Comparison of ENCODE assay signal across 14 mouse cellular contexts in genomic region chr6:52477380-52477779, GRCm38 (mm10).
DNase-seq lines count a peak whose midpoint lies in the region; ATAC-seq and TF ChIP-seq lines count a peak whose summit lies in the region.
"Had no signal": no experiment of that assay in that cellular context is flagged by ENCODE, and none has a peak within 500 bp of the region (broad histone marks: within the 10 kb centered on the region; RNA-seq: fewer than 3 reads in every experiment).

No protein-coding gene starts in this region.

- no peaks in the 10 kb centered on the region for H3K9me3 ChIP-seq in kidney, embryonic 15.5 days (replicated peaks)
- no peaks in the 10 kb centered on the region for H3K9me3 ChIP-seq in lung, embryonic 14.5 days (ENCODE audit: low read depth, low read length)
- H3K9me3 ChIP-seq in forebrain, embryonic 13.5 days (replicated peaks): no peaks in the 10 kb centered on the region
- H3K9me3 ChIP-seq: embryonic facial prominence, embryonic 15.5 days had no signal

- no peak overlapping the region for H3K27ac ChIP-seq in kidney, embryonic 15.5 days
- 0 out of 2 replicates have a peak overlapping the region, but pooled peaks have one; percentile 52 for H3K27ac ChIP-seq in lung, embryonic 14.5 days (ENCODE audit: low read depth)
- no peak overlapping the region for H3K27ac ChIP-seq in forebrain, embryonic 13.5 days
- H3K27ac ChIP-seq: embryonic facial prominence, embryonic 15.5 days had no signal

- H3K36me3 ChIP-seq in kidney, embryonic 15.5 days: no peaks in the 10 kb centered on the region
- H3K36me3 ChIP-seq in lung, embryonic 14.5 days (ENCODE audit: insufficient read depth): no peaks in the 10 kb centered on the region
- H3K36me3 ChIP-seq in forebrain, embryonic 13.5 days (ENCODE audit: poor library complexity, severe bottlenecking): no peaks in the 10 kb centered on the region
- H3K36me3 ChIP-seq: embryonic facial prominence, embryonic 15.5 days had no signal

- no peak overlapping the region for H3K9ac ChIP-seq in kidney, embryonic 15.5 days
- H3K9ac ChIP-seq in lung, embryonic 14.5 days: no peak overlapping the region
- H3K9ac ChIP-seq in forebrain, embryonic 13.5 days: no peak overlapping the region
- H3K9ac ChIP-seq: embryonic facial prominence, embryonic 15.5 days had no signal

- peaks cover 25% of the 10 kb centered on the region for H3K4me1 ChIP-seq in kidney, embryonic 15.5 days
- peaks cover 15% of the 10 kb centered on the region; the same call in 1 of the 2 replicates for H3K4me1 ChIP-seq in lung, embryonic 14.5 days (ENCODE audit: insufficient read depth)
- peaks cover 13% of the 10 kb centered on the region for H3K4me1 ChIP-seq in forebrain, embryonic 13.5 days
- H3K4me1 ChIP-seq: embryonic facial prominence, embryonic 15.5 days had no signal

- no peak overlapping the region for H3K4me3 ChIP-seq in kidney, embryonic 15.5 days (replicated peaks)
- H3K4me3 ChIP-seq in lung, embryonic 14.5 days (ENCODE audit: low read depth, low read length): no peak overlapping the region
- H3K4me3 ChIP-seq in forebrain, embryonic 13.5 days: no peak overlapping the region
- H3K4me3 ChIP-seq: embryonic facial prominence, embryonic 15.5 days had no signal

- DNase-seq in kidney, postnatal 36 days: peak; percentile 12 to 28
- DNase-seq in brain, adult 2 months (ENCODE audit: low read depth, low spot score): peak; percentile 24
- peak; percentile 34 for DNase-seq in lung, embryonic 14.5 days
- no peak for DNase-seq in left cerebral cortex, postnatal 36 days (ENCODE audit: low spot score in 2 of 2)
- DNase-seq in cerebellum, adult 9-10 months: no peak
- DNase-seq: cerebellum, adult 18-20 months; kidney, postnatal 10 days; left cerebral cortex, postnatal 4 days; thymus, postnatal 14 days had no signal

- intact Hi-C loops in left cerebral cortex, postnatal 36 days (cut with DNase I): no loop called here

- no peak for ATAC-seq in kidney, embryonic 15.5 days (replicated peaks; ENCODE audit: low FRiP score)
- no peak for ATAC-seq in lung, embryonic 14.5 days (ENCODE audit: insufficient read depth)
- ATAC-seq in neutrophil, adult 5-6 weeks (ENCODE audit: extremely low read depth, insufficient number of reproducible peaks, low FRiP score, poor library complexity, severe bottlenecking): peak; percentile 69
- no peak for ATAC-seq in forebrain, embryonic 13.5 days
- ATAC-seq: activated CD4-positive, CD25-positive, alpha-beta regulatory T cell, adult 4 months had no signal

- no peak for TF ChIP-seq CTCF in lung, embryonic 14.5 days (IDR thresholded peaks at IDR 0.05; ENCODE audit: low read depth)

- no peaks in the 10 kb centered on the region for H3K27me3 ChIP-seq in kidney, embryonic 15.5 days
- H3K27me3 ChIP-seq in lung, embryonic 14.5 days (ENCODE audit: insufficient read depth, low read length): no peaks in the 10 kb centered on the region
- peaks cover 12% of the 10 kb centered on the region; the same call in 1 of the 2 replicates for H3K27me3 ChIP-seq in forebrain, embryonic 13.5 days
- H3K27me3 ChIP-seq: embryonic facial prominence, embryonic 15.5 days had no signal

- H3K4me2 ChIP-seq in kidney, embryonic 15.5 days: no peak overlapping the region
- H3K4me2 ChIP-seq in lung, embryonic 14.5 days: no peak overlapping the region
- no peak overlapping the region for H3K4me2 ChIP-seq in forebrain, embryonic 13.5 days
- H3K4me2 ChIP-seq: embryonic facial prominence, embryonic 15.5 days had no signal

- WGBS in kidney, embryonic 15.5 days: 77% methylated on average over 7 of the region's 7 CpGs
- 72% methylated on average over 7 of the region's 7 CpGs for WGBS in lung, embryonic 14.5 days
- WGBS in forebrain, embryonic 13.5 days: 83% methylated on average over 7 of the region's 7 CpGs

Comparison
In these comparisons a context has a peak if more than half of its experiments do, and no peak if none do; other contexts are left out.
1. DNase-seq: peak in kidney, postnatal 36 days (2 of 2), brain, adult 2 months (single experiment) and lung, embryonic 14.5 days (single experiment); none in left cerebral cortex, postnatal 36 days (0 of 2) and cerebellum, adult 9-10 months (single experiment).